Mouse (Mus musculus): Measurements from ENCODE around the gene Scaf11. TPM values are rescaled to one million over a fixed set of nuclear protein-coding genes. Genes with fewer than 3 reads are reported as not detected.

Gene Scaf11
- total and polyA plus RNA-seq, 2 experiments from 2014 or later, result 25.2 to 46.1 TPM

- no peaks in the 10 kb centered on the region for H3K9me3 ChIP-seq (ENCODE audit: low read length)
- no peak overlapping the region for H3K9ac ChIP-seq (replicated peaks; ENCODE audit: low read length)
- H3K4me2 ChIP-seq (ENCODE audit: low read depth, low read length), result no peak overlapping the region
- no peak for TF ChIP-seq CTCF (IDR thresholded peaks at IDR 0.05; ENCODE audit: low read depth)
- WGBS, result 94% methylated on average over 18 of the region's 18 CpGs
- no peaks in the 10 kb centered on the region for H3K27me3 ChIP-seq (ENCODE audit: insufficient read depth, low read length)
- ATAC-seq, result no peak
- no peak overlapping the region for H3K27ac ChIP-seq
- no peak for DNase-seq (ENCODE audit: low spot score)
- H3K4me3 ChIP-seq (ENCODE audit: low read length), result no peak overlapping the region
- H3K36me3 ChIP-seq (ENCODE audit: insufficient read depth, low read length), result peaks cover 38% of the 10 kb centered on the region
- H3K4me1 ChIP-seq (ENCODE audit: insufficient read depth, low read length), result no peaks in the 10 kb centered on the region
These were observed 89.3 kb downstream of the Scaf11 start for GRCm38 (mm10) chr15:96371311-96371710.

DNA sequence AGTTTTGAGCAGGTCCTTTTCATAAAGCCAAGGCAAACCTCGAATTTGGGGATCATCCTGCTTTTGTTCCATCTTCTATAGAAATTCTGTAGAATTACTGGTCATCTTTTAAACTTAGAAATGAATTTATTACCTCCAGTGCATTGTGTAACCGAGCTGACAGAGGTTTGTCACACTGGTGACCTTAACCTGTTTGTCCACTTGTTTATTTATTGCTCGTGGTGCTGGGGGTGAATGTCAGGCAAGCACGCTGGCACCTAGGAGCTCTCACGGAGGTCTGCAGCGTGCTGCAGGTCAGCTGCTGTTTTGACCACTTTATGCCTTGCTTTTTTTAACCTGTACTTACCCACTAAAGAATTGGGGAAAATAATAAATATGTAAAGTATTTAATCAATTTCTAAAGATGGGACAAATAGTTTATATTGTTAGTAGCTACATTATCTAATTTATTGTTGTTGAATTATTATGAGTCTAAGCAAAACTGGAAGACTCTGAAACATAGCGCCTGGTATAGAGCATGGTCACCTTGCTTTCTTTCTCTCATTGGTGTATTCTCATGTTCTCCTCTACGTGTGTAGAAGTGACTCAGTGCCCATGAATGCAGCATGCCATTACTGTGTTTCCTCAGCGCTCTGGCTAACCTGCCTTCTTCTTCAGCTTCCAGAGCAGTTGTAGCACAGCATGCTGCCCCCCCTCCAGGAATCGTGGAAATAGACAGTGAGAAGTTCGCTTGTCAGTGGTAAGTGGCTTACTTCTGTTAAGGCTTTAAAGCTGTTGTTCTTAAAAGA, 94.3 kb downstream of the Scaf11 start:
- 83% methylated on average over 11 of the region's 11 CpGs for WGBS
- H3K36me3 ChIP-seq (ENCODE audit: insufficient read depth, low read length), result peaks cover 54% of the 10 kb centered on the region
- H3K4me1 ChIP-seq (ENCODE audit: insufficient read depth, low read length), result no peaks in the 10 kb centered on the region
- no peak overlapping the region for H3K27ac ChIP-seq
- no peaks in the 10 kb centered on the region for H3K27me3 ChIP-seq (ENCODE audit: insufficient read depth, low read length)
- H3K9ac ChIP-seq (replicated peaks; ENCODE audit: low read length), result no peak overlapping the region
- ATAC-seq, result no peak
- no peak for DNase-seq (ENCODE audit: low spot score)
- H3K9me3 ChIP-seq (ENCODE audit: low read length), result no peaks in the 10 kb centered on the region
- no peak overlapping the region for H3K4me2 ChIP-seq (ENCODE audit: low read depth, low read length)
- no peak overlapping the region for H3K4me3 ChIP-seq (ENCODE audit: low read length)
- TF ChIP-seq CTCF (IDR thresholded peaks at IDR 0.05; ENCODE audit: low read depth), result no peak

DNA sequence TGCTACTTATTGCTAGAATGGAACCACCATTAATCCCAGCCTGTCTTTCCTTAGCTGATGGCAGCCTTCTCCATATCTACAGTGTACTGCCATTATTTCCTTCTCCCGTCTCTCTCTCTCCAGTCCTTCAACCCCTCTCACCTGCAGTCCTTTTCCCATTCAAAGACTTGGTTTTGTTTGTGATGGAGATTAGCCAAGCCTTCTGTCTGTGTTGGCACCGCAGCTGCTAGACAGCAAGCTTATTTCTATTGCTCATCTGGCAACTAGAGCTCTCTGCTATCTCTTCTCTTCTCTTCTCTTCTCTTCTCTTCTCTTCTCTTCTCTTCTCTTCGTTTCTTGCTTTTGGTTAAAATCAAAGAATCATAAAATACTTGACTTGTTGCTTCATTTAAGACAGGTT, 95.3 kb downstream of the Scaf11 start:
- WGBS, result 57% methylated on average over 3 of the region's 3 CpGs
- DNase-seq (ENCODE audit: low spot score), result no peak
- no peak for TF ChIP-seq CTCF (IDR thresholded peaks at IDR 0.05; ENCODE audit: low read depth)

More for the DNA sequence above, 95.3 kb downstream of the Scaf11 start:
- Histone ChIP-seq H3K4me2 (ENCODE audit: low read depth, low read length) (no peak overlapping the region), H3K4me1 (ENCODE audit: insufficient read depth, low read length) (no peaks in the 10 kb centered on the region), H3K9me3 (ENCODE audit: low read length) (no peaks in the 10 kb centered on the region), H3K27me3 (ENCODE audit: insufficient read depth, low read length) (no peaks in the 10 kb centered on the region), H3K4me3 (ENCODE audit: low read length) (no peak overlapping the region), H3K36me3 (ENCODE audit: insufficient read depth, low read length) (peaks cover 50% of the 10 kb centered on the region), H3K27ac (no peak overlapping the region), H3K9ac (replicated peaks; ENCODE audit: low read length) (no peak overlapping the region)
- ATAC-seq, result no peak

Small RNAs within 50 kb of the gene (microRNA-seq; reads per million reads assigned to microRNA genes)
- gene Gm25397, result 0 reads per million in 2 experiments

Other genes starting within 250 kb of the Scaf11 start
- gene Arid2, start 173.3 kb downstream of the Scaf11 start, total RNA-seq (2014; rRNA removed), result 35.0 and 38.4 TPM in 2 replicates
- gene Arid2, start 173.3 kb downstream of the Scaf11 start, polyA plus RNA-seq (2015; fragmentation: Nextera tagmentation; extraction: Ambion mirVana), result 11.2 and 11.5 TPM in 2 replicates
- 82.6 and 89.1 TPM in 2 replicates for gene Slc38a1, start 182.1 kb upstream of the Scaf11 start, total RNA-seq (2014; rRNA removed)
- 109 and 115 TPM in 2 replicates for gene Slc38a1, start 182.1 kb upstream of the Scaf11 start, polyA plus RNA-seq (2015; fragmentation: Nextera tagmentation; extraction: Ambion mirVana)
- gene Slc38a2, start 238.9 kb upstream of the Scaf11 start, total RNA-seq (2014; rRNA removed), result 82.1 and 85.3 TPM in 2 replicates
- gene Slc38a2, start 238.9 kb upstream of the Scaf11 start, polyA plus RNA-seq (2015; fragmentation: Nextera tagmentation; extraction: Ambion mirVana), result 72.4 and 74.4 TPM in 2 replicates

All from hindbrain, postnatal 0 days (tissue).